Mouse (Mus musculus): ENCODE measurements around the gene Crybb2. TPM values are rescaled to one million over a fixed set of nuclear protein-coding genes. Genes with fewer than 3 reads are reported as not detected.

Crybb2 gene
- total RNA-seq, 2 experiments from 2014 or later: not detected

DNA sequence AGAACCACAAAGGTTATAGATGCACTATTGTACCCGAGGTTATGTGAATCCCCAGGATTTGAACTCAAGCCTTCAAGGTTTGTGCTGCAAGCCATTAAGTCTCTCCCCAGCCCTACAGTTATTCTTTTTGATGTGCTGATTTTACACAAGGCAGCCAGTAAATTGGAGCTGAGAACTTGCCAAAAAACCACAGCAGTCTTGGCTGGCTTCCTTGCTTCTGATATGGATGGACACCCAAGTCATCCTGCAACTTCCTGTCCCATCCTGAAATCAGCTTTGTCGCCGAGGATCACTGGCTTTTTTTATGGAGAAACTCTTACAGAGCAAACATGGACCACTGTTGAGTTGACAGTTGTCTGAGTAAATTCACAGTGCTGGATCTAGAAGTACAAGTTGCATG lies 39.8 kb downstream of the Crybb2 start:
- DNase-seq: no peak

DNA sequence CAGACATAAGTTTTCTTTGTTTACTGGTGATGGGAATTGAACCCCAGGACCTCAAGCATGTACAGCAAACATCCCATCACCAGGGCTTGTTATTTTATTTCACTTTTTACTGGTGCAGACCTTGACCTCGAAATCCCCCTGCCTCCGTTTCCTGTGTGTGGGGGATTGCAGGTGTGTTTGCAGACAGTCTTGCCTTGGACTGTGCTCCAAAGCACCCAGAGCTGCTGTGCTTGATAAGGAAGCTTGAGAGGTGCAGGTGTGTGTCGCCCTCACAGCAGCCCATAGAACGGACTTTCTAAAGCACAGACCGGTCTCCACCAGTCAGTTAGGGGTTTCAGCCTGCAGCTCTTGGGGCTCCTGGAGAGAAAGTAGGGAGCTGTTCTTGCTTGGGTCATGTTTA lies 43.2 kb downstream of the Crybb2 start:
- no peak for DNase-seq

- peak; percentile 20 to 62 for DNase-seq
These were observed 45.7 kb downstream of the Crybb2 start for GRCm38 (mm10) chr5:113024154-113024764.

- DNase-seq: no peak
These were observed 51.7 kb downstream of the Crybb2 start for GRCm38 (mm10) chr5:113018190-113018589.

GRCm38 (mm10) chr5:113017004-113017403 lies 52.9 kb downstream of the Crybb2 start:
- no peak for DNase-seq

- peak; percentile 61 to 69 for DNase-seq
These were observed 54.5 kb downstream of the Crybb2 start, which contains the start of gene Grk3 for GRCm38 (mm10) chr5:113015236-113016061. Gene Grk3 (minus strand): TSS chr5:113015791.

DNA sequence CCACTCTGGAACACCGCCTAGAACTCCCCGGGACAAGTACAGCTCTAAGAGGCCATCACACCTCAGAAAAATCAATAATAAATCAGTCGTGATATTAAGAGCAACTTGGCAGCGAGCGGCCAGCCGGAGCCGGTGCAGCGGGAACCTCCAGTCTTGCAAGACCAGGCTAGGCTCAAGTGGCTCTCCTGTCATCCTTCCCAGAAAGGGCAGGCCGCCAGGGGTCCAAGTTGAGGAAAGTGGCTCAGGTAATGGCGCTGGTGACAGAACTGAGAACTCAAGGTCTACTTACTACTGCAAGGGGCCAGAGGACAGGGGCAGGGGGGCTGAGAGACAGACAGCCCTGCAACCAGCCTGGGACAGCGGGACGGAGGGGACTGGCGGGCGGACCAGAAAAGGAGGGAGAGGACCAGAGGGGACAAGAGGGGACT lies 55.1 kb downstream of the Crybb2 start:
- peak; percentile 22 to 50 for DNase-seq

DNA sequence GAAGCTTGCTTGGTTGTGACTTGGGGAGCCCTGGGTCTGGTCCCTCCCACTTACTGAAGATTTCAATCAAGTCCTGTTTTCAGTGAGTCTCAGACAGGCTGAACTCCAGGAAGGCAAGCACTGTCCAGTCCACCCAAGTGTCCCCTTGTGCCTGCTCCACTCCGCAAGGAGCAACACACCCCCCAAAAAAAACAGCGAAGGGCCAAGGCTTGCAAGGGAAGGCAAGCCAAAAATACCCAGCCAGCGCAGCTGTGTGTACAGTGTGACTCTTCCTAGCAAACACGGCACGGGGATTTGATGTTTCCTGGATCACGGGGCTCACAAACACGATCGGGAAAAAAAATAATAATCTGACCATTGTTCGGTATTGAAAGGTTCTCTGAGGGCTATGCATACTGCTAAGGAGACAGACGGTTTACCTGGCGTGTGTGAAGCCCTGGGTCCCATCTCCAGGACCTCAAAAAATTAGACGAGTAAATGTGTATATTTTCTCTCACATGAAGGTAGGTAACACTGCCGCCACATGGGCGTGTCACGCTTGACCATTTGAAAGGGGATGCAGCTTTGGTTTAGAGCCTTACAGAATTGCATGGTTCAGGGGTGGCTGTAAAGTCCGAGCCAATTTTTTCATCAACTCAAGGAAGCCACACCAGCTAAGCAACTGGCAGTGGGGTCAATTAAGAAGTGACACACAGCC lies 55.7 kb downstream of the Crybb2 start:
- DNase-seq: no peak

GRCm38 (mm10) chr5:113011926-113012325 lies 58.0 kb downstream of the Crybb2 start:
- DNase-seq: no peak

DNA sequence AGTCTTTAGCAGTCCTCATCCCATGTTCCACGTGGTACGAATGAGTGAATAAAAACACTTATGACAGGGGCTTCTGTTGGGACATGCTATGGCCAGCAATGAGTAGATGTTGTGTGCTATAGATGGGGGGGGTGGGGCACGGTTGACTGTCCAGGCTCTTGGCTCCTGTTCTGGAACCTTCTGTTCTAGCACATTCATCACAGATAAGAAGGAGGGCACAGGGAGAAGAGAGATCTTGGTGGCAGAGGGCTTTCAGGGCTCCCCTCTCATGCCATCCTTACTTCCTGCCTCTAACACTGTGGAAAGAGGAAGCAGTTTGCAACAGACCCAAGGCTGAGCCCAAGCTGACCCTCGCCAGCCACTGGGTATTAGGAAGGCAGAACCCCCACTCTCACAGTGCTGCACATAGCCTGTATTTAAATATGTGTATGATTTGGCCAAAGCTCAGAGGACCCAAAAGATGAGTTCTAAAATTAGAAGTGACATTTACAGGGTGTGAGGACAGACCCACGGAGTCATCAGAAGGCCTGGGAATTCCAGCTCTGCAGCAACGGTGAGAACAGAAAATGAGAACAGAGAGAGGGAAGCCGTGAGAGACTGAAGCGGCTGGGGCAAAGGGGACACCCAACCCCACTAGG lies 60.6 kb downstream of the Crybb2 start:
- DNase-seq: no peak

DNA sequence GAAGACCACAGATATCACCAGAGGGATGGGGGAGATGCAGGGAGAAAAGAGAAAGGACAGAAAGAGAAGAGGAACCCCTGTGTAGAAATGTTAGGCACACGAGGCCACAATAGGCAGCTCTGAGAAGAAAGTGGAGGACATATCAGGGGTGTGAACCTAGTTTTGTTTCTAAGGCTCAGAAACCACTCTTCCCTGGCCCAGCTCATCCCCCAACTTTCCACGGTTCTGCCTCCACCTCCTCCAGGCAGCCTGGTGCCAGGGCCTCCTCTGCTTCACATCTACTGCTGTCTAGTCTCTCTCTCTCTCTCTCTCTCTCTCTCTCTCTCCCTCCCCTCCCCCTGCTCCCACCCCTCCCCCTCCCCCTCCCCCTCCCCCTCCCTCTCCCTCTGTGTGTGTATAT lies 61.4 kb downstream of the Crybb2 start:
- DNase-seq: no peak

Other genes starting within 250 kb of the Crybb2 start
- gene Myo18b, start 173.8 kb downstream of the Crybb2 start, total RNA-seq (2021): under 1 TPM; 0.03 TPM
- 10 to 100 TPM; 14.3 to 14.9 TPM for gene Grk3, start 54.3 kb downstream of the Crybb2 start, total RNA-seq (2021)
- 1 to 10 TPM in 1 of 2 experiments, not detected in 1; 1.9 TPM for gene Crybb3, start 11.5 kb upstream of the Crybb2 start, total RNA-seq (2021)
- 10 to 100 TPM; 13.2 to 18.5 TPM for gene 2900026A02Rik, start 151.1 kb upstream of the Crybb2 start, total RNA-seq (2021)
- gene Tmem211, start 156.8 kb upstream of the Crybb2 start, total RNA-seq (2021): not detected
- gene Sgsm1, start 240.7 kb upstream of the Crybb2 start, total RNA-seq (2021): 1 to 10 TPM; 7.7 to 8.2 TPM